Mouse (Mus musculus) myocyte (in vitro differentiated cells): ENCODE data around the gene Cnn1. TPM values are rescaled to one million over a fixed set of nuclear protein-coding genes. Genes with fewer than 3 reads are reported as not detected.
A peak's percentile ranks its signal among the peaks of the same experiment; 100 is the strongest.

Experiments used
- H3K27me3 ChIP-seq: one replicate; pipeline ENCODE4 v1.6.1; 2011; ENCODE audit not compliant: control insufficient read depth, insufficient read depth, insufficient read length
- H3K36me3 ChIP-seq: one replicate; pipeline ENCODE4 v1.6.1; 2011; ENCODE audit not compliant: control insufficient read depth, insufficient read depth
- H3K4me2 ChIP-seq: one replicate; pipeline ENCODE4 v1.6.1; 2011; ENCODE audit warnings: low read depth, control low read depth
- H3K4me3 ChIP-seq: one replicate; pipeline ENCODE4 v1.5.1; 2011; ENCODE audit warnings: mild to moderate bottlenecking, control low read depth, moderate library complexity
- H3K79me2 ChIP-seq: one replicate; pipeline ENCODE4 v1.6.1; 2011; ENCODE audit not compliant: control insufficient read depth, insufficient read depth
- H3ac ChIP-seq: one replicate; pipeline ENCODE4 v1.6.1; 2011; ENCODE audit not compliant: control insufficient read depth, insufficient read length
- CEBPB ChIP-seq: IDR thresholded peaks from 2 replicates; pipeline ENCODE4 v1.6.1; 2011; ENCODE audit warnings: mild to moderate bottlenecking, moderate library complexity; ENCODE audit not compliant: poor library complexity, insufficient read depth, severe bottlenecking
- E2F4 ChIP-seq: IDR thresholded peaks from one replicate; pipeline ENCODE4 v1.6.1; 2011; ENCODE audit warnings: mild to moderate bottlenecking, control low read depth, moderate library complexity; ENCODE audit not compliant: insufficient read depth
- MAX ChIP-seq: IDR thresholded peaks from one replicate; pipeline ENCODE4 v1.6.1; 2011; ENCODE audit warnings: low read depth, mild to moderate bottlenecking, control low read depth
- MYOD1 ChIP-seq, 3 experiments: IDR thresholded peaks; one replicate each; pipeline ENCODE4 v1.6.1; 2011; ENCODE audit warnings: control low read depth in 2 of 3, low read depth in 2 of 3, mild to moderate bottlenecking in 2 of 3, moderate library complexity in 1 of 3; ENCODE audit not compliant: insufficient read length in 2 of 3, control insufficient read depth in 1 of 3
- MYOG ChIP-seq, 3 experiments: IDR thresholded peaks; one replicate each; pipeline ENCODE4 v1.6.1; 2011; ENCODE audit warnings: control low read depth in 2 of 3, low read depth in 2 of 3, mild to moderate bottlenecking in 2 of 3; ENCODE audit not compliant: insufficient read length in 2 of 3, control insufficient read depth in 1 of 3, insufficient read depth in 1 of 3
- POLR2A ChIP-seq: IDR thresholded peaks from one replicate; pipeline ENCODE4 v1.6.1; 2011; ENCODE audit warnings: low read depth, mild to moderate bottlenecking, control low read depth, moderate library complexity; ENCODE audit not compliant: insufficient read length
- POLR2AphosphoS2 ChIP-seq: IDR thresholded peaks from one replicate; pipeline ENCODE4 v1.6.1; 2011; ENCODE audit warnings: low read depth, control low read depth; ENCODE audit not compliant: insufficient read length
- REST ChIP-seq: IDR thresholded peaks from one replicate; pipeline ENCODE4 v1.6.1; 2011; ENCODE audit warnings: mild to moderate bottlenecking, control low read depth, moderate library complexity; ENCODE audit not compliant: insufficient read depth, insufficient read length
- SRF ChIP-seq: IDR thresholded peaks from one replicate; pipeline ENCODE4 v1.6.1; 2011; ENCODE audit warnings: low read depth; ENCODE audit not compliant: control insufficient read depth, insufficient read length
- TCF12 ChIP-seq: IDR thresholded peaks from one replicate; pipeline ENCODE4 v1.6.1; 2011; ENCODE audit warnings: mild to moderate bottlenecking, control low read depth; ENCODE audit not compliant: poor library complexity, insufficient read depth, severe bottlenecking
- TCF3 ChIP-seq: IDR thresholded peaks from one replicate; pipeline ENCODE4 v1.6.1; 2011; ENCODE audit warnings: low read depth, control low read depth; ENCODE audit not compliant: insufficient read length
- USF1 ChIP-seq: IDR thresholded peaks from one replicate; pipeline ENCODE4 v1.6.1; 2011; ENCODE audit warnings: low read depth, mild to moderate bottlenecking, control low read depth, moderate library complexity
- polyA plus RNA-seq: library from polyadenylated mRNA; unstranded; fragments of >200 nt; fragmentation: generic; extraction: Trizol; gene quantifications from one replicate; pipeline ENCODE4 v1.2.1, GENCODE M21; 2012; ENCODE audit warnings: missing spikeins

Gene Cnn1
- polyA plus RNA-seq, 1 experiment = 7.1 TPM

- TF ChIP-seq MYOD1 (IDR thresholded peaks at IDR 0.05; ENCODE audit: control insufficient read depth in 1 of 3, insufficient read length in 2 of 3, low read depth in 2 of 3) (no peak), MAX (no peak), CEBPB (no peak)
- Histone ChIP-seq H3ac (no peak within 1 kb of the TSS), H3K4me2 (no peak within 1 kb of the TSS), H3K27me3 (no peaks in the 10 kb centered on the region), H3K79me2 (no peaks in the 10 kb centered on the region), H3K4me3 (no peak within 1 kb of the TSS), H3K36me3 (no peaks in the 10 kb centered on the region)
These were observed 36.8 kb downstream of the Cnn1 start, which contains the start of gene Acp5 for GRCm38 (mm10) chr9:22135644-22136390. Gene Acp5 (minus strand): TSS chr9:22135711.

DNA sequence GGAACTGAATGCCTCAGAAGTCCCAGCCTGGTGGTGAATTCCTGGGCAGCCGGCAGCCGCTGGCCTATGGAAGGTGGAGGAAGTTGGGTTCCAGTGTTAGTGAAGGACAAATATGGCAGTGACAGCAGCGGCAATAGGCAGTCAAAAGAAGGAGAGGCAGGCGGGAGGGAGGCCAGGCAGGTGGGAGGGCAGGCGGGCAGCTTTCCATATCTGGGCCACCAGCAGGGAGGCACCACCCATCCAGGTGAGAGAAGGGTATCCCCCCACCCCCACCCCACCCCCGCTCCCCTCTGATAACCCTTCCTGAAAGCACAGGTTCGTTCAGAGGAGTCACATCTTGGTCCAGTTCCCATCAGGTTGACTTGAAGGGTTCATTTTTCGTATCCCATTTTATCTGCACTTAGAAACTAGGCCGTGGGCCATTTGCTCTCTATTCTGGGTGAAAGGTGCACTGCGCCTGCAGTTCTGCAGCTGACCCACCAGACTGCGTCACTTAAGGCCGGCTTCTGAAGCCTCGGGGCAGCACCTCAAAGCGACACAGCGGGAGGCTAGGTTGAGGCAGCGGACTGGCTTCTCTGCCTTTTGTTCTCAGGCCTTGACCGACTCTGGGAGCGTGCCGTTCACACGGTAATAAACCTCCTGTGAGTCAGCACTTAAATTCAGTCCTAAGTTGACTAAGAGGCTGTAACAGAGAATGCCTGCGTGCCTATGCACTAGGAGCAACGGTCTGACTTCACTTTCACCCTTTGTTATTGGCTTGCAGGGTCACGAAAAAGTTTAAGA, 37.9 kb downstream of the Cnn1 start:
- no peak overlapping the region for H3K4me3 ChIP-seq
- H3K4me2 ChIP-seq = peak overlapping the region; percentile 9
- H3K79me2 ChIP-seq = no peaks in the 10 kb centered on the region
- no peaks in the 10 kb centered on the region for H3K27me3 ChIP-seq
- TF ChIP-seq MYOG (IDR thresholded peaks at IDR 0.05; ENCODE audit: control insufficient read depth in 1 of 3, insufficient read depth in 1 of 3, insufficient read length in 2 of 3, low read depth in 2 of 3) = no peak
- no peak for TF ChIP-seq CEBPB
- no peak for TF ChIP-seq TCF3
- TF ChIP-seq SRF = no peak
- no peak for TF ChIP-seq POLR2A
- TF ChIP-seq MYOD1 (IDR thresholded peaks at IDR 0.05; ENCODE audit: control insufficient read depth in 1 of 3, insufficient read length in 2 of 3, low read depth in 2 of 3) = no peak
- TF ChIP-seq TCF12 = no peak
- no peak for TF ChIP-seq USF1
- TF ChIP-seq REST = no peak
- TF ChIP-seq POLR2AphosphoS2 = no peak
- no peak for TF ChIP-seq MAX
- no peak for TF ChIP-seq E2F4
- H3ac ChIP-seq = no peak overlapping the region
- no peaks in the 10 kb centered on the region for H3K36me3 ChIP-seq

- no peak overlapping the region for H3K4me3 ChIP-seq
- H3K4me2 ChIP-seq = no peak overlapping the region
- H3ac ChIP-seq = no peak overlapping the region
- TF ChIP-seq USF1 (peak; percentile 47), CEBPB (no peak)
- no peaks in the 10 kb centered on the region for H3K79me2 ChIP-seq
- no peaks in the 10 kb centered on the region for H3K36me3 ChIP-seq
- H3K27me3 ChIP-seq = no peaks in the 10 kb centered on the region
These were observed 39.5 kb downstream of the Cnn1 start for GRCm38 (mm10) chr9:22138480-22138879.

DNA sequence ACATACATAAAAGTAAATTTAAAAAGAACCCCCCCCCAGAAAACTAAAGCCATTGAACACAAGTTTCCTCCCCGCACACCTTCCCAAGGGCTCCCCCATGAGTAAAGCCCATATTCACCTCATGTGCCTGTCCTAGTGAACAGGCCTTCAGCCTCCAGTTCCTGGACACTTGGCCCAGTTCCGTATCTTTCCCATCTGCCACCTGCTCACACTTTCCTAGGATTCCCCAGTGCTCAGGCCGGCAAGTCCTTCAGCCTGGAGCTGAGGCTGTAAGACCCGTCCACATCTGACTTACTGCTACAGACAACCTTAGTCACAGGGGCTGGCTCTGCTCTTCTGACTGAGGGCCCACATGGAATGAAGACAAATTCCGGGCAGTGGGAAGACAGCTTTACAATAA, 40.7 kb downstream of the Cnn1 start:
- TF ChIP-seq TCF12 (no peak), POLR2AphosphoS2 (no peak), POLR2A (no peak), REST (no peak), SRF (no peak), MYOG (IDR thresholded peaks at IDR 0.05; ENCODE audit: control insufficient read depth in 1 of 3, insufficient read depth in 1 of 3, insufficient read length in 2 of 3, low read depth in 2 of 3) (no peak), E2F4 (no peak), USF1 (no peak), MAX (no peak), CEBPB (no peak), TCF3 (no peak), MYOD1 (IDR thresholded peaks at IDR 0.05; ENCODE audit: control insufficient read depth in 1 of 3, insufficient read length in 2 of 3, low read depth in 2 of 3) (no peak)
- no peaks in the 10 kb centered on the region for H3K79me2 ChIP-seq
- H3K4me2 ChIP-seq = no peak overlapping the region
- no peaks in the 10 kb centered on the region for H3K27me3 ChIP-seq
- H3ac ChIP-seq = no peak overlapping the region
- H3K4me3 ChIP-seq = no peak overlapping the region
- H3K36me3 ChIP-seq = no peaks in the 10 kb centered on the region
